Mouse (Mus musculus): ENCODE data around the gene Dst. TPM values are rescaled to one million over a fixed set of nuclear protein-coding genes. Genes with fewer than 3 reads are reported as not detected.

Gene Dst
- 55.8 and 56.0 TPM in 2 replicates for polyA plus RNA-seq (2012; rRNA removed)

DNA sequence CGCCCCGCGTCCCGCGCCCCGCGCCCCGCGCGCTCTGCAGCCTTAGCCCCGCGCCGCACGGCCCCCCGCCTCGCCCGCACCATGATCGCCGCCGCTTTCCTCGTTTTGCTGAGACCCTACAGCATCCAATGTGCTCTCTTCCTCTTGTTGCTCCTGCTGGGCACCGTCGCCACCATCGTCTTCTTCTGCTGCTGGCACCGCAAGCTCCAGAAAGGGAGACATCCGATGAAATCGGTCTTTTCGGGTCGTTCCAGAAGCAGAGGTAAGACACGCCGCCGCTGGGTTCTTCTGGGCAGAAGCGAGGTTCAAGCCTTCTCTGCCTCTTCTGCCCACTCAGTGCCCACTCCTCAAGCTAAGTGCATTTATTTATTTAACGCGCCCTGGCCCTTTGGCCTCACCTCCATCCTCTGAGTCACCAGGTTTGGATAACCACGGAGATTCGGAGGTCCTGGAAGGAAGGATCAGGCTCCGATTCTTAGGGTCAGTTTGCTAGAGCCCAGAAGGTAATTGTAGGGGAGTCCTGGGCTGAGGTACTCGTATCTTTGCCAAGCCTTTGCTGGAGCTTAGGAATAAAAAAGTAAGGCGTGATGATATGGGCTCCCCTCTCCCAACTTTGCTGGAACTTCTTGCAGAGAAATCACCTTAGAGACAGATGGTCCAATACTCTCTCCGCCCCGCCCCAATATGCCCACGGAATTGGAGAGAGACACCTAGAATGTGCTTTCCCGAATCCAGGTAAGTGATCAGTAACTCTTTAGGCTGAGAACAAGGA, at the start of gene Dst:
Gene Dst, plus strand, starts transcription at position 35 of the 772 bp plus-strand sequence.
- Histone ChIP-seq H3K27me3 (replicated peaks; ENCODE audit: control insufficient read depth, insufficient read depth, low read length) (peaks cover 4% of the 10 kb centered on the region), H3K4me3 (ENCODE audit: insufficient read depth, low read depth, low read length) (peak within 1 kb of the TSS; percentile 56), H3K36me3 (ENCODE audit: control insufficient read depth, insufficient read depth, low read length) (no peaks in the 10 kb centered on the region), H3K4me1 (ENCODE audit: control insufficient read depth, insufficient read depth, low read length) (no peaks in the 10 kb centered on the region), H3K27ac (ENCODE audit: insufficient read depth, low read depth, low read length) (no peak within 1 kb of the TSS)
- 5% methylated on average over 44 of the region's 44 CpGs for WGBS
- TF ChIP-seq CTCF (conservative IDR thresholded peaks at IDR 0.05; ENCODE audit: insufficient read depth, insufficient read length, low read depth, low read length) (no peak), POLR2A (IDR thresholded peaks at IDR 0.05; ENCODE audit: low read depth, low read length) (no peak)
- no peak for DNase-seq

DNA sequence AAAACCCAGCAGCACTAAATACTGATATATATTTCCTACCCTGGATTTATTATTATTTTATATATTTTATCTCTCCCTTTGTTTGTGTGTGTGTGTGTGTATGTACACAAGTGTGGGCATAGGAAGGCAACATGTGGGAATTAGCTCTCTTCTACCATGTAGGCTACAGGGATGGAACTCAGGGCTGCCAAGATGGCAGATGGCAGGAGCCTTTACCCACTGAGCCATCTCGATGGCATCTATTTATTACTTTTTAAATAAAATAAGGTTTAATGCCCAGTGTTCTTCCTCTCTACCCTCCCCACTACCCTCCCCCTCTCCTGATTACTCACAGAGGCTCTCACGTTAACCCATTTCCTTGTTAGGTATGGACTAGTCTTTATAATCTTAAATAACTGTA, 39.0 kb upstream of the Dst start:
- Histone ChIP-seq H3K36me3 (ENCODE audit: control insufficient read depth, insufficient read depth, low read length) (no peaks in the 10 kb centered on the region), H3K27ac (ENCODE audit: insufficient read depth, low read depth, low read length) (no peak overlapping the region), H3K4me3 (ENCODE audit: insufficient read depth, low read depth, low read length) (no peak overlapping the region), H3K4me1 (ENCODE audit: control insufficient read depth, insufficient read depth, low read length) (no peaks in the 10 kb centered on the region), H3K27me3 (replicated peaks; ENCODE audit: control insufficient read depth, insufficient read depth, low read length) (no peaks in the 10 kb centered on the region)
- TF ChIP-seq POLR2A (IDR thresholded peaks at IDR 0.05; ENCODE audit: low read depth, low read length) (no peak), CTCF (conservative IDR thresholded peaks at IDR 0.05; ENCODE audit: insufficient read depth, insufficient read length, low read depth, low read length) (no peak)
- DNase-seq = no peak
- WGBS = 89% methylated on average over 2 of the region's 2 CpGs

DNA sequence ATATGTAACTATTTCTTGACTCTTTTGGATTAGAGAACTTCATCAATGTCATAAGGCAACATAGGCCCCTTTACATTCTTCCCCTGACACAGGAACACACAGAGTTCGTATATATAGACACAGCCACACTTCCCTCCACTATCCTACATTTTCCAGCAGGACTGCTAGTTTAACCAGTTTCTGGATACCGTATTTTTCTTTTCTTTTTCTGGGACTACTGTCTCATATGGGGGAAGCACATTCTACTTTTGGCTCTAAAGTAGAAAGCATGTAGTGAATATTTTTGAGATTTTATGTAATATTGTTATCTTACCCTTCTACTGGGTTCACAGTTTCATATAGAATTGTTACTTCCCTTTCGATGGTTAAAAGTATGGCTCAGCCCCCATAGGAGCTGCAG, 38.6 kb upstream of the Dst start:
- DNase-seq = no peak
- Histone ChIP-seq H3K4me3 (ENCODE audit: insufficient read depth, low read depth, low read length) (no peak overlapping the region), H3K36me3 (ENCODE audit: control insufficient read depth, insufficient read depth, low read length) (no peaks in the 10 kb centered on the region), H3K27me3 (replicated peaks; ENCODE audit: control insufficient read depth, insufficient read depth, low read length) (no peaks in the 10 kb centered on the region), H3K4me1 (ENCODE audit: control insufficient read depth, insufficient read depth, low read length) (no peaks in the 10 kb centered on the region), H3K27ac (ENCODE audit: insufficient read depth, low read depth, low read length) (no peak overlapping the region)
- WGBS = 94% methylated on average over 3 of the region's 3 CpGs
- TF ChIP-seq POLR2A (IDR thresholded peaks at IDR 0.05; ENCODE audit: low read depth, low read length) = no peak
- no peak for TF ChIP-seq CTCF (conservative IDR thresholded peaks at IDR 0.05; ENCODE audit: insufficient read depth, insufficient read length, low read depth, low read length)

DNA sequence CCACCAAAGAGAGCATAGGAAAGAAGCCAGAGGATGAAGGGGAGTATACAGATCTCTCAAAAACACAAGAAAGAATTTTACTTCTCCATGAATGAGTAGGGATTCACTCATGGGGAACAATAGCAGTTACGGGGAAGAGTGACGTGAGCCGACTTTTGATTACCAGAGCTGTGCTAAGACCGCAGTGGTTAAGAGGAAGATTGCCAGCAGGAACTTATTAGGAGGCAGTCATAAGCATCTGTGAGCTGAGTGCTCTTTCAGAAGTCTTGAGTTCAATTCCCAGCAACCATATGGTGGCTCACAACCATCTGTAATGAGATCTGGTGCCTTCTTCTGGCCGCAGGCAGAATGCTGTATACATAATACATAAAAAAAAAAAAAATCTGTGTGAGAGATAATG, 34.5 kb upstream of the Dst start:
- WGBS = 67% methylated on average over 5 of the region's 5 CpGs
- H3K4me1 ChIP-seq (ENCODE audit: control insufficient read depth, insufficient read depth, low read length) = no peaks in the 10 kb centered on the region
- no peak for DNase-seq

DNA sequence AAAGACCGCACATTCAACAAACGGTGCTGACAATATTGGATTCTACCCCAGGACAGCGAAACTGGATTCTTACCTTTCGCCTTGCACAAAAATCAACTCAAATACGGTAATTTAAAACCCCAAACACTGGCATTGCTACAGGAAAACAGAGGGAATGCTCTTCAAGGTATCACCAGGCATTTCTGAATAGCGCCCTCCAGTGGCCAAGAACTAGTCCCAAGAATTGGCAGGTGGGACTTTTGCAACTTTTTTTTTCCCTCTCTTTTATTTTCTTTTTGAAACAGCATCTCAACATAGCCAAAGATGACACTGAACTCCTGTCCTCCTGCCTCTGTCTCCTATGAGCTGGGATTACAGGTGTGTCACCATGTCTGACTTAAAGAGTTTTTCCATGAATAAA, 32.3 kb upstream of the Dst start:
- Histone ChIP-seq H3K4me1 (ENCODE audit: control insufficient read depth, insufficient read depth, low read length) (no peaks in the 10 kb centered on the region), H3K36me3 (ENCODE audit: control insufficient read depth, insufficient read depth, low read length) (no peaks in the 10 kb centered on the region), H3K4me3 (ENCODE audit: insufficient read depth, low read depth, low read length) (no peak overlapping the region), H3K27ac (ENCODE audit: insufficient read depth, low read depth, low read length) (no peak overlapping the region), H3K27me3 (replicated peaks; ENCODE audit: control insufficient read depth, insufficient read depth, low read length) (no peaks in the 10 kb centered on the region)
- DNase-seq = no peak
- TF ChIP-seq CTCF (conservative IDR thresholded peaks at IDR 0.05; ENCODE audit: insufficient read depth, insufficient read length, low read depth, low read length) = peak; percentile 22; the same call in 1 of the 2 replicates
- TF ChIP-seq POLR2A (IDR thresholded peaks at IDR 0.05; ENCODE audit: low read depth, low read length) = no peak
- 52% methylated on average over 6 of the region's 6 CpGs for whole genome bisulfite sequencing

More for the DNA sequence above, 34.5 kb upstream of the Dst start:
- no peak overlapping the region for H3K4me3 ChIP-seq (ENCODE audit: insufficient read depth, low read depth, low read length)
- H3K27me3 ChIP-seq (replicated peaks; ENCODE audit: control insufficient read depth, insufficient read depth, low read length) = no peaks in the 10 kb centered on the region
- TF ChIP-seq POLR2A (IDR thresholded peaks at IDR 0.05; ENCODE audit: low read depth, low read length) (no peak), CTCF (conservative IDR thresholded peaks at IDR 0.05; ENCODE audit: insufficient read depth, insufficient read length, low read depth, low read length) (no peak)
- H3K27ac ChIP-seq (ENCODE audit: insufficient read depth, low read depth, low read length) = no peak overlapping the region
- no peaks in the 10 kb centered on the region for H3K36me3 ChIP-seq (ENCODE audit: control insufficient read depth, insufficient read depth, low read length)

DNA sequence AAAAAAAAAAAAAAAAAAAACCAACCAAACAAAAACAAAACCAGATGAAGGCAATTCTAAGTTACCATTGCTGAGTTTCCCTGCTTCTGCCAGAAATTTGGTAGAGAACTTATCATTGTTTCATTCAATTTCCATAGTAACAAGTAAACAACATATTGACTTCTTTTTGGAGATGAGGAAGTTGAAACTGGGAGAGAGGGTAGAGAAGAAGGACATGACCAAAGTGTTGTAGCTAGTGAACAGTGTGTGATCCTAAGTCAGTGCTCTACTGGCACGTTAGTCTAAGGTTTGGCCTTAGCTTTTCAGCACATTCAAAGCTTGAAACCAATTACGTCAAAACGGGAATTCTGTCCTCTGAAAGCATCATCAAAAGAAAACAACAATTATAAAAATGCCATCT, 31.6 kb upstream of the Dst start:
- no peaks in the 10 kb centered on the region for H3K4me1 ChIP-seq (ENCODE audit: control insufficient read depth, insufficient read depth, low read length)
- no peak overlapping the region for H3K27ac ChIP-seq (ENCODE audit: insufficient read depth, low read depth, low read length)
- H3K4me3 ChIP-seq (ENCODE audit: insufficient read depth, low read depth, low read length) = no peak overlapping the region
- no peaks in the 10 kb centered on the region for H3K27me3 ChIP-seq (replicated peaks; ENCODE audit: control insufficient read depth, insufficient read depth, low read length)
- no peak for DNase-seq
- no peak for TF ChIP-seq POLR2A (IDR thresholded peaks at IDR 0.05; ENCODE audit: low read depth, low read length)
- no peak for TF ChIP-seq CTCF (conservative IDR thresholded peaks at IDR 0.05; ENCODE audit: insufficient read depth, insufficient read length, low read depth, low read length)
- no peaks in the 10 kb centered on the region for H3K36me3 ChIP-seq (ENCODE audit: control insufficient read depth, insufficient read depth, low read length)
- 82% methylated on average over 3 of the region's 3 CpGs for WGBS

DNA sequence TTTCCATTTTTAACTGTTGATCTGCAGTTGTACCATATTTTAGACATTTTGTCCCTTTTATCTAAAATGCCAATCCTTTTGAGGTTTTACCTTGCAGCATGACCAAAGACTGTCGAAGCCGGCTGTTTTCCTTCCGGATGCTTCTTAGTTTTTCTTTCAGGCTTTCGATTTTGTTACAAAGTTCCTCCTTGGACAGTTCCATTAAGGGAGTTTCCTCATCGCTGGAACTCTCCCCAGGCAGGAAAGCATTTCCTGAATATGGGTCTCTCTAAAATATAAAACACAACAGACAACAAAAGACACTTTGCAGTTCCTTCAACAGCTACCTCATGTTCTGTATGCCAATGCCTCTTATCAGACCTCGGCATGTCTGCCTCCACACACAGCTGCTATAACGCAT, 29.9 kb upstream of the Dst start:
- DNase-seq = no peak
- no peaks in the 10 kb centered on the region for H3K27me3 ChIP-seq (replicated peaks; ENCODE audit: control insufficient read depth, insufficient read depth, low read length)
- H3K4me1 ChIP-seq (ENCODE audit: control insufficient read depth, insufficient read depth, low read length) = no peaks in the 10 kb centered on the region
- H3K27ac ChIP-seq (ENCODE audit: insufficient read depth, low read depth, low read length) = no peak overlapping the region
- TF ChIP-seq CTCF (conservative IDR thresholded peaks at IDR 0.05; ENCODE audit: insufficient read depth, insufficient read length, low read depth, low read length) (no peak), POLR2A (IDR thresholded peaks at IDR 0.05; ENCODE audit: low read depth, low read length) (no peak)
- H3K36me3 ChIP-seq (ENCODE audit: control insufficient read depth, insufficient read depth, low read length) = no peaks in the 10 kb centered on the region
- 76% methylated on average over 7 of the region's 7 CpGs for WGBS
- H3K4me3 ChIP-seq (ENCODE audit: insufficient read depth, low read depth, low read length) = no peak overlapping the region

Measured in kidney, adult 2 months (tissue).